Mouse (Mus musculus): ENCODE measurements around the gene Lbhd2.

Lbhd2 gene

GRCm38 (mm10) chr12:111409583-111409982, 3.0 kb downstream of the Lbhd2 start:
- no peak for DNase-seq (ENCODE audit: low spot score)

- DNase-seq (ENCODE audit: low spot score), result no peak
These were observed 5.2 kb downstream of the Lbhd2 start for GRCm38 (mm10) chr12:111411631-111412355.

- DNase-seq (ENCODE audit: low spot score), result no peak
These were observed 6.1 kb downstream of the Lbhd2 start for GRCm38 (mm10) chr12:111412581-111413284.

GRCm38 (mm10) chr12:111413300-111413699, 6.7 kb downstream of the Lbhd2 start:
- peak; percentile 78 for DNase-seq (ENCODE audit: low spot score)

GRCm38 (mm10) chr12:111416921-111417779, 10.5 kb downstream of the Lbhd2 start, which contains the start of gene Exoc3l4:
TSS of gene Exoc3l4 (plus strand) at chr12:111417017.
- no peak for DNase-seq (ENCODE audit: low spot score)

GRCm38 (mm10) chr12:111419918-111420317, 13.3 kb downstream of the Lbhd2 start:
- DNase-seq (ENCODE audit: low spot score), result no peak

GRCm38 (mm10) chr12:111420946-111421709, 14.5 kb downstream of the Lbhd2 start:
- no peak for DNase-seq (ENCODE audit: low spot score)

- no peak for DNase-seq (ENCODE audit: low spot score)
These were observed 16.2 kb downstream of the Lbhd2 start for GRCm38 (mm10) chr12:111422852-111423251.

- no peak for DNase-seq (ENCODE audit: low spot score)
These were observed 17.0 kb downstream of the Lbhd2 start for GRCm38 (mm10) chr12:111423570-111424129.

- DNase-seq (ENCODE audit: low spot score), result no peak
These were observed 17.9 kb downstream of the Lbhd2 start for GRCm38 (mm10) chr12:111424547-111424946.

GRCm38 (mm10) chr12:111425258-111425657, 18.6 kb downstream of the Lbhd2 start:
- peak; percentile 67 for DNase-seq (ENCODE audit: low spot score)

GRCm38 (mm10) chr12:111425789-111426460, 19.3 kb downstream of the Lbhd2 start:
- DNase-seq (ENCODE audit: low spot score), result peak; percentile 88

- DNase-seq (ENCODE audit: low spot score), result no peak
These were observed 21.0 kb downstream of the Lbhd2 start for GRCm38 (mm10) chr12:111427438-111428113.

GRCm38 (mm10) chr12:111428364-111428763, 21.8 kb downstream of the Lbhd2 start:
- DNase-seq (ENCODE audit: low spot score), result no peak

- no peak for DNase-seq (ENCODE audit: low spot score)
These were observed 22.6 kb downstream of the Lbhd2 start for GRCm38 (mm10) chr12:111428961-111429911.

GRCm38 (mm10) chr12:111430049-111430867, 23.6 kb downstream of the Lbhd2 start:
- no peak for DNase-seq (ENCODE audit: low spot score)

- DNase-seq (ENCODE audit: low spot score), result no peak
These were observed 24.5 kb downstream of the Lbhd2 start for GRCm38 (mm10) chr12:111430868-111431817.

All from urinary bladder, postnatal 10 days (tissue).